Mouse (Mus musculus): ENCODE measurements around the gene Avpi1. TPM values are rescaled to one million over a fixed set of nuclear protein-coding genes. Genes with fewer than 3 reads are reported as not detected.

Gene Avpi1
- polyA plus RNA-seq, 1 experiment, result 92.7 TPM

DNA sequence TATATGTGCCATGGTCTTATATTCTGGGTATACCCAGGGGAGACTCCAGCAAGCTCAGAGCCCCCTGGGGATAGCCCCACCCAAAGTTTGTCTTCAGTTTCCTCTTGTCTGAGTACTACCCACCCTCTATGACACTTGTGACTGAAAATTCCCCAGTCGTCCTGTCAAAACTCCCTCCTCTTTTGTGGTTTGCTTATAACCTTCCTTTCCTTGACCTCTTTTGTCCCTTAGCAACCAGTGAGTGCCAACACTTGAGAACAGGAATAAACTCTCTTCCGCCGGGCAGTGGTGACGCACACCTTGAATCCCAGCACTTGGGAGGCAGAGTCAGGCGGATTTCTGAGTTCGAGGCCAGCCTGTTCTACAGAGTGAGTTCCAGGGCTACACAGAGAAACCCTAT is 15.2 kb upstream of the Avpi1 start:
- Histone ChIP-seq H3K4me3 (ENCODE audit: insufficient read depth, poor library complexity, severe bottlenecking) (no peak overlapping the region), H3K79me3 (ENCODE audit: low read depth) (peaks cover 11% of the 10 kb centered on the region)
- TF ChIP-seq MAX (IDR thresholded peaks at IDR 0.05) (no peak), FOSL1 (IDR thresholded peaks at IDR 0.05; ENCODE audit: insufficient read depth, low read length, poor library complexity, severe bottlenecking) (no peak), MYOD1 (IDR thresholded peaks at IDR 0.05; ENCODE audit: control insufficient read depth, insufficient read length, low read depth) (no peak), CTCF (IDR thresholded peaks at IDR 0.05; ENCODE audit: control insufficient read depth, insufficient read depth, insufficient read length) (no peak), USF1 (IDR thresholded peaks at IDR 0.05; ENCODE audit: low read depth) (no peak), MYOG (IDR thresholded peaks at IDR 0.05; ENCODE audit: control insufficient read depth, extremely low read depth, insufficient read length) (no peak), CEBPB (IDR thresholded peaks at IDR 0.05; ENCODE audit: low read depth) (no peak)

DNA sequence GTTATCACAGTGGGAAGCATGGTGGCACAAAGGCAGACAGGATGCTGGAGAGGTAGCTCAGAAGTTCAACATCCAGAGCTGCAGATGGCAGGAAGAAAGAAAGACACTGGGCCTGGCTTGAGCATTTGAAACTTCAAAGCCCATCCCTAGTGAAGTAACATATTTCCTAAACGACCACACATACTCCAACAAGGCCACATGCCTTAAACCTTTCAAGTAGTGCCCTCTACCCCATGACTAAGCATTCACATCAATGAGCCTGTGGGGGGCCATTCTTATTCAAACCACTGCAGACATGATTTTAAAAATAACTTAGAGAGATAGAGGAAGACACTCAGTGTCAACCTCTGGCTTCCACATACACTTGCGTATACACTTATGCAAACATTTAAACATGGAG is 13.9 kb upstream of the Avpi1 start:
- peaks cover 3% of the 10 kb centered on the region for H3K79me2 ChIP-seq (ENCODE audit: control insufficient read depth, insufficient read depth)
- H3K79me3 ChIP-seq (ENCODE audit: low read depth), result no peaks in the 10 kb centered on the region
- no peak overlapping the region for H3ac ChIP-seq (ENCODE audit: control insufficient read depth, insufficient read length, low read depth)
- no peaks in the 10 kb centered on the region for H3K36me3 ChIP-seq (ENCODE audit: control insufficient read depth, insufficient read depth)
- no peak overlapping the region for H3K4me3 ChIP-seq (ENCODE audit: insufficient read depth, poor library complexity, severe bottlenecking)
- no peak for TF ChIP-seq FOSL1 (IDR thresholded peaks at IDR 0.05; ENCODE audit: insufficient read depth, low read length, poor library complexity, severe bottlenecking)
- no peak for TF ChIP-seq MYOG (IDR thresholded peaks at IDR 0.05; ENCODE audit: control insufficient read depth, extremely low read depth, insufficient read length)
- H3K27me3 ChIP-seq (ENCODE audit: control insufficient read depth, insufficient read depth, insufficient read length), result no peaks in the 10 kb centered on the region

More for the DNA sequence above, 15.2 kb upstream of the Avpi1 start:
- peaks cover under 1% of the 10 kb centered on the region for H3K36me3 ChIP-seq (ENCODE audit: control insufficient read depth, insufficient read depth)
- no peaks in the 10 kb centered on the region for H3K27me3 ChIP-seq (ENCODE audit: control insufficient read depth, insufficient read depth, insufficient read length)
- peaks cover 16% of the 10 kb centered on the region for H3K79me2 ChIP-seq (ENCODE audit: control insufficient read depth, insufficient read depth)
- H3ac ChIP-seq (ENCODE audit: control insufficient read depth, insufficient read length, low read depth), result no peak overlapping the region

DNA sequence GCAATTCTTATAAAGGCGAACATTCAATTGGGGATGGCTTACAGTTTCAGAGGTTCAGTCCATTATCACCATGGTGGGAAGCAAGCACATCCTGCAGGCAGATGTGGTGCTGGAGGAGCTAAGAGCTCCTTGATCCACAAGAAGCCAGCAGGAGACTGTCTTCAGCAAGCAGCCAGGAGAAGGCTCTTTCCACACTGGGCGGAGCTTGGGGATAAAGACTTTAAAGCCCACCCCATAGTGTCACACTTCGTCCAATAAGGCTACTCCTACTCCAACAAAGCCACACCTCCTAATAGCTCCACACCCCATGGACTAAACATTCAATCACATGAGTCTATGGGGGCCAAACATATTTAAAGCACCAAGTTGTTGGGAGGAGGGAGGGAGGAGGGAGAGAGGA is 13.1 kb upstream of the Avpi1 start:
- H3ac ChIP-seq (ENCODE audit: control insufficient read depth, insufficient read length, low read depth), result no peak overlapping the region
- no peak for TF ChIP-seq CEBPB (IDR thresholded peaks at IDR 0.05; ENCODE audit: low read depth)
- TF ChIP-seq MYOG (IDR thresholded peaks at IDR 0.05; ENCODE audit: control insufficient read depth, extremely low read depth, insufficient read length), result no peak
- TF ChIP-seq USF1 (IDR thresholded peaks at IDR 0.05; ENCODE audit: low read depth), result no peak
- TF ChIP-seq CTCF (IDR thresholded peaks at IDR 0.05; ENCODE audit: control insufficient read depth, insufficient read depth, insufficient read length), result no peak
- no peak for TF ChIP-seq MAX (IDR thresholded peaks at IDR 0.05)
- no peak for TF ChIP-seq MYOD1 (IDR thresholded peaks at IDR 0.05; ENCODE audit: control insufficient read depth, insufficient read length, low read depth)
- no peak for TF ChIP-seq FOSL1 (IDR thresholded peaks at IDR 0.05; ENCODE audit: insufficient read depth, low read length, poor library complexity, severe bottlenecking)
- no peaks in the 10 kb centered on the region for H3K79me3 ChIP-seq (ENCODE audit: low read depth)
- no peaks in the 10 kb centered on the region for H3K27me3 ChIP-seq (ENCODE audit: control insufficient read depth, insufficient read depth, insufficient read length)
- no peaks in the 10 kb centered on the region for H3K79me2 ChIP-seq (ENCODE audit: control insufficient read depth, insufficient read depth)
- H3K36me3 ChIP-seq (ENCODE audit: control insufficient read depth, insufficient read depth), result no peaks in the 10 kb centered on the region
- no peak overlapping the region for H3K4me3 ChIP-seq (ENCODE audit: insufficient read depth, poor library complexity, severe bottlenecking)

DNA sequence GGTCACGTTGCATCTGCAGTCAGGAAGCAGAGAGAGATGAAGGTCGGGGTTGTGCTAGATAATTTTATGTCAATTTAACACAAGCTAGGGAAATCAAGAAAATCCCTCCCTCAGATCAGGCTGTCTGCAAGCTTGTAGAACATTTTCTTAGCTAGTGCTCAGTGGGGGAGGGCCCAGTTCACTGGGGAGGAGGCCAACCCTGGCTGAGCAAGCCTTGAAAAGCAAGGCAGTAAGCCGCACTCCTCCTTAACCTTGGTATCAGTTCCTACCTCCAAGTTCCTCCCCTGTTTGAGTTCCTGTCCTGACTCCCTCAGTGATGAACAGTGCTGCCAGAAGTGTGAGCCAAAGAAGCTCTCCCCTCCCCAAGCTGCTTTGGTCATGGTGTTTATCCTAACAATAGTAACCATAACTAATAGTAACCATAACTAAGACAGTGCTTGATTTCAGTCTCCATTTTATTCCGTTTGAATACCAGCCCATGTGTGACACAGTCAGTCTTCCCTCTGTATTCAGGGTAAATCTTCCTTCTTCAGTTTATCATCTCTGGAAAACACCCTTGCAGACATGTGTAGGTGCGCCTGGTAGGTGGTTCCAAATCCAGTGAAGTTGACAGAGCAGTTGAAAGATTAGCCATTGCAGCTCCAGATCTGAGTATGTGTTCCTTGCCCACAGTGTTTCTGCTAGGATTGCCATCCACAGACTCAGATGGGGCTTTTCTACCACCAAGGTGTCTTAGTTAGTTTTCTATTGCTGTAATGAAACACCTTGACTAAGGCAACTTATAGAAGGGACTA is 11.1 kb upstream of the Avpi1 start:
- Histone ChIP-seq H3K4me3 (ENCODE audit: insufficient read depth, poor library complexity, severe bottlenecking) (no peak overlapping the region), H3ac (ENCODE audit: control insufficient read depth, insufficient read length, low read depth) (no peak overlapping the region), H3K27me3 (ENCODE audit: control insufficient read depth, insufficient read depth, insufficient read length) (no peaks in the 10 kb centered on the region), H3K79me3 (ENCODE audit: low read depth) (no peaks in the 10 kb centered on the region), H3K36me3 (ENCODE audit: control insufficient read depth, insufficient read depth) (no peaks in the 10 kb centered on the region), H3K79me2 (ENCODE audit: control insufficient read depth, insufficient read depth) (no peaks in the 10 kb centered on the region)
- TF ChIP-seq FOSL1 (IDR thresholded peaks at IDR 0.05; ENCODE audit: insufficient read depth, low read length, poor library complexity, severe bottlenecking) (no peak), CEBPB (IDR thresholded peaks at IDR 0.05; ENCODE audit: low read depth) (no peak), MAX (IDR thresholded peaks at IDR 0.05) (no peak), MYOD1 (IDR thresholded peaks at IDR 0.05; ENCODE audit: control insufficient read depth, insufficient read length, low read depth) (no peak)

DNA sequence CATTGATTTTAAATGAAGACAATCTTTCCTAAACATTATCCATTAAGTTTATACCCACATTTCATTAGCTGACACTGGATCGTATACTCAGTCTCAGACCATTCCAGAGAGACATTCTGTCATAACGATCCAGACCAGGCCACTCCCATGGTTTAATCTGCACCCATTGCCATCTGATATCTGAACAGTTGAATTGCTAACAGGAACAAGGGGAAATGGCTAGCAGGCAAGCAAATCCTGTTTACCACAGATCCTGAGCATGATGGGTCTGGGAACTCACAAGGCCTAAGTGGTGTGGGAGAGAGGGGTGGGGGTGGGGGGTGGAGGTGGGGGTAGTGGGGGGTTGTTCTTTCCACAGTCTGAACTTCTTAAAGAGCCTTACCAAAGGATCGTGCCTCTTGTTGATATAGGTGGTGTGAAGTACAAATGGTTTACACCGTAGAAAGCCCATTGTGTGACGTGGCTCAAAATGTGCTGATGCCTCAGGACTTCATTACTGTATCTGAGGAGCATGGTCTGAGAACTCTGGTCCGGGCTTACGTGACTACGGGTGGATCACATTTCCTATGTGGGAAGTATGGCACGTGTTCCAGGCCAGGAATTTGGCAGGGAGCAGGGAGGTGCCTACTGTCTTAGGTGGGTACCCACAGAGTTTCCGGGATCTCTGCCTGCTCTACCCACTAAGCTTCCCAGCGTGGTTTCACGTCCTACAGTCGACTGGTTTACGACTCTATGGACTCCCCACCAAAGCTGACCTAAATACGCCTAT is 9.8 kb upstream of the Avpi1 start:
- TF ChIP-seq MAX (IDR thresholded peaks at IDR 0.05) (no peak), FOSL1 (IDR thresholded peaks at IDR 0.05; ENCODE audit: insufficient read depth, low read length, poor library complexity, severe bottlenecking) (no peak), MYOD1 (IDR thresholded peaks at IDR 0.05; ENCODE audit: control insufficient read depth, insufficient read length, low read depth) (no peak), CTCF (IDR thresholded peaks at IDR 0.05; ENCODE audit: control insufficient read depth, insufficient read depth, insufficient read length) (no peak), MYOG (IDR thresholded peaks at IDR 0.05; ENCODE audit: control insufficient read depth, extremely low read depth, insufficient read length) (no peak), CEBPB (IDR thresholded peaks at IDR 0.05; ENCODE audit: low read depth) (no peak), USF1 (IDR thresholded peaks at IDR 0.05; ENCODE audit: low read depth) (no peak)
- H3K79me3 ChIP-seq (ENCODE audit: low read depth), result no peaks in the 10 kb centered on the region
- no peaks in the 10 kb centered on the region for H3K36me3 ChIP-seq (ENCODE audit: control insufficient read depth, insufficient read depth)
- H3ac ChIP-seq (ENCODE audit: control insufficient read depth, insufficient read length, low read depth), result no peak overlapping the region
- no peaks in the 10 kb centered on the region for H3K27me3 ChIP-seq (ENCODE audit: control insufficient read depth, insufficient read depth, insufficient read length)
- no peaks in the 10 kb centered on the region for H3K79me2 ChIP-seq (ENCODE audit: control insufficient read depth, insufficient read depth)
- no peak overlapping the region for H3K4me3 ChIP-seq (ENCODE audit: insufficient read depth, poor library complexity, severe bottlenecking)

Data from C2C12 (cell line).